Mouse (Mus musculus): ENCODE measurements around the gene Catsper4. TPM values are rescaled to one million over a fixed set of nuclear protein-coding genes. Genes with fewer than 3 reads are reported as not detected.

Catsper4 gene
- total RNA-seq, 1 experiment from 2014 or later: not detected

GRCm38 (mm10) chr4:134251241-134252130 lies 24.3 kb upstream of the Catsper4 start:
- no peak for ATAC-seq (replicated peaks; ENCODE audit: insufficient number of reproducible peaks, low FRiP score, low TSS enrichment, poor library complexity, severe bottlenecking)

- ATAC-seq (replicated peaks; ENCODE audit: insufficient number of reproducible peaks, low FRiP score, low TSS enrichment, poor library complexity, severe bottlenecking): no peak
Measured at GRCm38 (mm10) chr4:134250930-134251240, 23.7 kb upstream of the Catsper4 start.

GRCm38 (mm10) chr4:134250116-134250929 lies 23.1 kb upstream of the Catsper4 start:
- no peak for ATAC-seq (replicated peaks; ENCODE audit: insufficient number of reproducible peaks, low FRiP score, low TSS enrichment, poor library complexity, severe bottlenecking)

- ATAC-seq (replicated peaks; ENCODE audit: insufficient number of reproducible peaks, low FRiP score, low TSS enrichment, poor library complexity, severe bottlenecking): peak; percentile 38; the same call in 1 of the 2 replicates
Measured at GRCm38 (mm10) chr4:134249651-134250050, 22.5 kb upstream of the Catsper4 start.

DNA sequence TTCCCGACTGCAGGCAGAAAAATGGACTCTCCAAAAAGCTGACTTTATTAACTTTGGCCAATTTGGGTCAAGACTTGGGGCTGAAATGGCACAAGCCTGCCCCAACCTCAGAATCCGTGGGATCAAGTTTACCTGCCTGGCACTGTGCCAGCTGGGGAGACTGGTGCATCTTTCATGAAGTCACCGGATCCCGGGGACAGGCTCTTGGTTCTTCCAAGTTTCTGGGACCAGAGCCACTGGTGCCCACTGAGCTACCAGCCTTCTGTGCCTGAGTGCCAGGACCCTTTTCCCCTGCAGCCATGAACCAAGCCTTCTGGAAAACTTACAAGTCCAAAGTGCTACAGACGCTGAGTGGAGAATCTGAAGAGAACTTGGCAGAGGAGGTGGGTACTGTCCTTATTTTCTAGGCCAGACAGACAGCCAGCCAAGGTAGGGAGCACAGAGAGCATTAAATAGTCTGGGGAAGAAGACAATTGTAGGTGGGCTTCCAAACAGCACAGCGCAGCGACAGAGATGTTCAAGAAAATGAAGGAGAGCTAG lies 19.6 kb upstream of the Catsper4 start, which contains the start of gene Gm30191:
Gene Gm30191, plus strand, starts transcription at position 217 of the 540 bp plus-strand sequence.
- no peak for ATAC-seq (replicated peaks; ENCODE audit: insufficient number of reproducible peaks, low FRiP score, low TSS enrichment, poor library complexity, severe bottlenecking)

DNA sequence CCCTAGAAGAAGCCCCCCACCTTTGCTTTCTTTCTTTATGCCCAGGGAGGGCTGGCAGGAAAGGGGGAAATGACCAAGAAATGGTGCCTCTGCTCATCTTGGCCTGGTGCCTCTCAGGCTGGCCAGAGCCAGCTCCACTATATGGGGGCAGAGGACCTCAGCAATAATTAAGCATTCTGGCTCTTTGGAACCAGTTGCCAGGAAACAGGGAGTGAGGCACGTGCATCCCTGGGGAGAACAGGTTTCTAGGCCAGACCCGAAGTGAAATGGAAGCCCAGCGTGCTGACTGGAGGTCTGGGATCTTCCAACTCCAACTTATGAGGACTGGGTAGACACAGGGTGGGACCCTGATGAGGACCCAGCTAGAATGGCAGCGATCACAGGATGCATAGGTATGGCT lies 19.1 kb upstream of the Catsper4 start:
- ATAC-seq (replicated peaks; ENCODE audit: insufficient number of reproducible peaks, low FRiP score, low TSS enrichment, poor library complexity, severe bottlenecking): no peak

GRCm38 (mm10) chr4:134245148-134245843 lies 18.1 kb upstream of the Catsper4 start, which contains the start of gene Zfp593:
Gene Zfp593 (minus strand): TSS chr4:134245592.
- ATAC-seq (replicated peaks; ENCODE audit: insufficient number of reproducible peaks, low FRiP score, low TSS enrichment, poor library complexity, severe bottlenecking): peak; percentile 87

- ATAC-seq (replicated peaks; ENCODE audit: insufficient number of reproducible peaks, low FRiP score, low TSS enrichment, poor library complexity, severe bottlenecking): no peak
Measured at GRCm38 (mm10) chr4:134243516-134244250, 16.5 kb upstream of the Catsper4 start, which contains the start of gene E130218I03Rik. Gene E130218I03Rik (plus strand): TSS chr4:134243662.

DNA sequence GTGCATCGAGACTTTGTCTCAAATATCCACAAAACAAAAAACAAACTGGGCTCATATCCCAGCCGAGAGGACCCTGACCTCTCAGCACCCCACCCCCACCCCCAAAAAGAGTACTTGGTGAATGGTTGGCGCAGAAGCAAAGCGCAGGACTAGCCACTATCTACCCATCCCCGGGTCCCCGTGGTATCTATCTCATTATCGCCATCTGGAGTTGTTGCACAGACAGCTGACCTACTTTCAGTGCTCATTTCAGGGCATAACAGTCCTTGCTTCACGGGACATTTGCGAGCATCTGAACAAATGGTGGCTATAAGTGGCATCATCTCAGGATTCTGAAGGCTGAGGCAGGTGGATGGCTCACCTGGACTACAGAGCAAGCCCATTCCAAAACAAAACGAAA lies 11.5 kb upstream of the Catsper4 start:
- no peak for ATAC-seq (replicated peaks; ENCODE audit: insufficient number of reproducible peaks, low FRiP score, low TSS enrichment, poor library complexity, severe bottlenecking)

- no peak for ATAC-seq (replicated peaks; ENCODE audit: insufficient number of reproducible peaks, low FRiP score, low TSS enrichment, poor library complexity, severe bottlenecking)
Measured at GRCm38 (mm10) chr4:134238279-134238651, 11.1 kb upstream of the Catsper4 start, which contains the start of gene Cnksr1. Gene Cnksr1 (minus strand): TSS chr4:134238399.

GRCm38 (mm10) chr4:134237582-134238278 lies 10.5 kb upstream of the Catsper4 start:
- no peak for ATAC-seq (replicated peaks; ENCODE audit: insufficient number of reproducible peaks, low FRiP score, low TSS enrichment, poor library complexity, severe bottlenecking)

DNA sequence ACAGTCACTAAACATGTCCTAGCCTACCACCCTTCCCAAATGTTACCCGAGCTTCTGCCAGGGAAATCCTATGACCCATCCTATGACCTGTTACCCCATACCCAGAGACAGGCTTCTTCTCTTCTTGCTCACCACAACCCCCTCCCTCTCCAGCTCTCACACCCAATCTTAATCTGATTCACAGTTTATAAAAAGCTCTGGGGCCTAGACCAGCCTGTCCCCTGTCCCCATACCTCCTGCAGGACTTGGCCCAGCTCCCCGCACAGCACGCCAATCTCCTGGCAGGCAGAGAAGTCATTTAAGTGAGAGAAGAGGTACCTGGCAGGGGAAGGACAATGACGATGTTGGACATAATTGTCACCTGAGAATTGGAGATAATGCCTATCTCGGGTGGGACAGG lies 7.7 kb upstream of the Catsper4 start:
- ATAC-seq (replicated peaks; ENCODE audit: insufficient number of reproducible peaks, low FRiP score, low TSS enrichment, poor library complexity, severe bottlenecking): no peak

DNA sequence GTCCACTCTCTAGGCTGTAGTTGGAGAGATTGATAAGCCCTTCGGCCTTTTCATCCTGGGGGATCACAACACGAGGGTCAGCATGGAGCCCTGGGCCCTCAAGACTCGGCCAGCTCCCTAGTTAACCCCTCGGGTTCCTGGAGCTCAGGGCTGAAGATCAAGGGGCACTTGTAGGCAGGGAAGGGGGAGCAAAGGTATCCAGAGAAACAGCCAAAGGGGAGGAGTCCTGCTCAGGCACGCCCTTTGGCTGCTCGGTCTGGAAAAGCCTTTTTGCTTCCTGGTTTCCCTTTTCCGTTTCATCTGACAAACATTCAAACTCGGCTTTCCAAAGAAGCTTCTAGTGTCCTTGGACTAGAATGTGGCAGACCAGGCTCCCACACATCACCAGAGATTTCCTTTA lies 3.2 kb upstream of the Catsper4 start:
- ATAC-seq (replicated peaks; ENCODE audit: insufficient number of reproducible peaks, low FRiP score, low TSS enrichment, poor library complexity, severe bottlenecking): no peak

GRCm38 (mm10) chr4:134222793-134223600 lies 4.2 kb downstream of the Catsper4 start:
- no peak for ATAC-seq (replicated peaks; ENCODE audit: insufficient number of reproducible peaks, low FRiP score, low TSS enrichment, poor library complexity, severe bottlenecking)

- ATAC-seq (replicated peaks; ENCODE audit: insufficient number of reproducible peaks, low FRiP score, low TSS enrichment, poor library complexity, severe bottlenecking): no peak
Measured at GRCm38 (mm10) chr4:134206488-134207053, 20.6 kb downstream of the Catsper4 start.

DNA sequence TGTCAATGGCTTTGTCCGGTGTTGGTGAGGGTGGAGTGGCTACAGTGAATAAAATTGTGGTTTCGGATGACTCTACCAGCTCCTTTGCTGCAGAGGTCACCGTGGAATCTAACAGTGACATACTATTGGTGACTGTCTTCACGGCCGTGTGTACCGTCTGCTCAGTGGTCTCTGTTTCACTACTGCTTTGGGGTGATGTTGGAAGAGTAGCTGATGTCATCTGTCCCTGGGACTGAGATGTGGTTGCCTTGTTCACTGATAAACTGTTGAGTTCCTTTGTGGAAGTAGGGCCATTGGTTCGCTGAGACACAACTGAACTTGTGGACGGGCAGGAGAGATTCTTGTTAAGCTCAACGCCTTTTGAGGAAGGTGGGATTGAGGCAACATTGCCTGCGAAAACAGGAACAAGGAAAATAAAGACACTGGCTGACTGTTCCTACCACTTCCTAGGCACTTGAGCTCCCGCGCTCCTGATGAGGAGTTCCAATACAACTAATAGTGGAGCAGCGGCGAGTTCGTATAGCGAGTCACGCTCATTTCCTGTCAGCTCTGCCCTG lies 23.8 kb downstream of the Catsper4 start:
- ATAC-seq (replicated peaks; ENCODE audit: insufficient number of reproducible peaks, low FRiP score, low TSS enrichment, poor library complexity, severe bottlenecking): no peak; the same call in 1 of the 2 replicates
